Mouse (Mus musculus) embryonic facial prominence, embryonic 12.5 days (tissue): ENCODE results near the gene Apoc4. TPM values are rescaled to one million over a fixed set of nuclear protein-coding genes. Genes with fewer than 3 reads are reported as not detected.

Source experiments
- polyA plus RNA-seq: library from polyadenylated mRNA; unstranded; fragments of >200 nt; fragmentation: Nextera tagmentation; extraction: Ambion mirVana; gene quantifications from 2 replicates; pipeline ENCODE4 v1.2.1, GENCODE M21; 2016

Gene Apoc4
- polyA plus RNA-seq, 1 experiment from 2014 or later = not detected

Other genes starting within 250 kb of the Apoc4 start
- 16.3 and 17.9 TPM in 2 replicates for gene Mark4, start 222.7 kb downstream of the Apoc4 start, polyA plus RNA-seq
- 1.0 and 1.8 TPM in 2 replicates for gene Exoc3l2, start 218.1 kb downstream of the Apoc4 start, polyA plus RNA-seq
- gene Bloc1s3, start 173.1 kb downstream of the Apoc4 start, polyA plus RNA-seq = 4.1 and 4.6 TPM in 2 replicates
- 61.7 and 63.5 TPM in 2 replicates for gene Trappc6a, start 173.1 kb downstream of the Apoc4 start, polyA plus RNA-seq
- 0.06 TPM in 1 of 2 replicates, not detected in the other for gene Nkpd1, start 163.6 kb downstream of the Apoc4 start, polyA plus RNA-seq
- 36.0 and 40.6 TPM in 2 replicates for gene Ppp1r37, start 118.4 kb downstream of the Apoc4 start, polyA plus RNA-seq
- 0.17 and 0.36 TPM in 2 replicates for gene Zfp296, start 104.2 kb downstream of the Apoc4 start, polyA plus RNA-seq
- 150 and 164 TPM in 2 replicates for gene Gemin7, start 103.9 kb downstream of the Apoc4 start, polyA plus RNA-seq
- gene Clasrp, start 77.0 kb downstream of the Apoc4 start, polyA plus RNA-seq = 72.7 and 80.7 TPM in 2 replicates
- gene Relb, start 52.0 kb downstream of the Apoc4 start, polyA plus RNA-seq = 8.0 and 8.5 TPM in 2 replicates
- 93.9 and 95.0 TPM in 2 replicates for gene Clptm1, start 16.4 kb downstream of the Apoc4 start, polyA plus RNA-seq
- 0.74 and 0.83 TPM in 2 replicates for gene Apoc2, start 3.5 kb downstream of the Apoc4 start, polyA plus RNA-seq
- not detected in 2 replicates for gene Gm44805, start 56 bp downstream of the Apoc4 start, polyA plus RNA-seq
- gene Apoc1, start 11.2 kb upstream of the Apoc4 start, polyA plus RNA-seq = 6.1 and 6.4 TPM in 2 replicates
- gene Apoe, start 17.7 kb upstream of the Apoc4 start, polyA plus RNA-seq = 200 and 220 TPM in 2 replicates
- 163 and 174 TPM in 2 replicates for gene Tomm40, start 34.0 kb upstream of the Apoc4 start, polyA plus RNA-seq
- gene Nectin2, start 69.0 kb upstream of the Apoc4 start, polyA plus RNA-seq = 95.3 and 97.6 TPM in 2 replicates
- 62.3 and 69.1 TPM in 2 replicates for gene Bcam, start 89.5 kb upstream of the Apoc4 start, polyA plus RNA-seq
- 4.4 and 4.8 TPM in 2 replicates for gene Cblc, start 115.3 kb upstream of the Apoc4 start, polyA plus RNA-seq
- gene Bcl3, start 141.3 kb upstream of the Apoc4 start, polyA plus RNA-seq = 2.2 TPM in 2 replicates
- gene Gm19345, start 170.5 kb upstream of the Apoc4 start, polyA plus RNA-seq = 0.20 and 0.62 TPM in 2 replicates
- not detected in 2 replicates for gene Ceacam16, start 179.8 kb upstream of the Apoc4 start, polyA plus RNA-seq
- gene Ceacam19, start 206.5 kb upstream of the Apoc4 start, polyA plus RNA-seq = not detected in 2 replicates
- gene Pvr, start 239.7 kb upstream of the Apoc4 start, polyA plus RNA-seq = 9.3 and 10.7 TPM in 2 replicates